Mouse (Mus musculus): Measurements from ENCODE around the gene Hps4. TPM values are rescaled to one million over a fixed set of nuclear protein-coding genes. Genes with fewer than 3 reads are reported as not detected.
A peak's percentile ranks its signal among the peaks of the same experiment; 100 is the strongest.

Hps4 gene
- polyA plus RNA-seq, 1 experiment = 66.3 TPM

GRCm38 (mm10) chr5:112389352-112389751, 46.5 kb downstream of the Hps4 start:
- Histone ChIP-seq H3K4me1 (ENCODE audit: control insufficient read depth, insufficient read depth, insufficient read length, low read length) (no peaks in the 10 kb centered on the region; the same call in 1 of the 2 replicates), H3K27me3 (ENCODE audit: control insufficient read depth, insufficient read depth, low read length) (peaks cover 15% of the 10 kb centered on the region; the same call in 1 of the 2 replicates), H3K4me3 (ENCODE audit: low read depth, low read length) (no peak overlapping the region), H3K36me3 (ENCODE audit: control insufficient read depth, insufficient read depth, low read length) (no peaks in the 10 kb centered on the region), H3K27ac (ENCODE audit: insufficient read depth, low read depth, low read length) (no peak overlapping the region)
- WGBS = 78% methylated on average over 9 of the region's 9 CpGs
- TF ChIP-seq CTCF (IDR thresholded peaks at IDR 0.05; ENCODE audit: extremely low read depth, insufficient read length, insufficient replicate concordance, low read depth, low read length) = no peak

- H3K4me1 ChIP-seq (ENCODE audit: control insufficient read depth, insufficient read depth, insufficient read length, low read length) = no peaks in the 10 kb centered on the region
- TF ChIP-seq POLR2A (IDR thresholded peaks at IDR 0.05; ENCODE audit: low read depth, low read length) = no peak
- WGBS = 41% methylated on average over 16 of the region's 16 CpGs
- H3K4me3 ChIP-seq (ENCODE audit: low read depth, low read length) = no peak overlapping the region
- no peaks in the 10 kb centered on the region for H3K36me3 ChIP-seq (ENCODE audit: control insufficient read depth, insufficient read depth, low read length)
- peaks cover 28% of the 10 kb centered on the region for H3K27me3 ChIP-seq (ENCODE audit: control insufficient read depth, insufficient read depth, low read length)
- no peak overlapping the region for H3K27ac ChIP-seq (ENCODE audit: insufficient read depth, low read depth, low read length)
These were observed 48.1 kb downstream of the Hps4 start for GRCm38 (mm10) chr5:112391002-112391401.

GRCm38 (mm10) chr5:112391676-112392323, 48.9 kb downstream of the Hps4 start:
- no peak for TF ChIP-seq CTCF (IDR thresholded peaks at IDR 0.05; ENCODE audit: extremely low read depth, insufficient read length, insufficient replicate concordance, low read depth, low read length)
- TF ChIP-seq POLR2A (IDR thresholded peaks at IDR 0.05; ENCODE audit: low read depth, low read length) = no peak
- 60% methylated on average over 27 of the region's 27 CpGs for WGBS
- H3K36me3 ChIP-seq (ENCODE audit: control insufficient read depth, insufficient read depth, low read length) = no peaks in the 10 kb centered on the region
- peaks cover 28% of the 10 kb centered on the region for H3K27me3 ChIP-seq (ENCODE audit: control insufficient read depth, insufficient read depth, low read length)
- H3K4me1 ChIP-seq (ENCODE audit: control insufficient read depth, insufficient read depth, insufficient read length, low read length) = no peaks in the 10 kb centered on the region
- H3K4me3 ChIP-seq (ENCODE audit: low read depth, low read length) = no peak overlapping the region
- H3K27ac ChIP-seq (ENCODE audit: insufficient read depth, low read depth, low read length) = no peak overlapping the region

DNA sequence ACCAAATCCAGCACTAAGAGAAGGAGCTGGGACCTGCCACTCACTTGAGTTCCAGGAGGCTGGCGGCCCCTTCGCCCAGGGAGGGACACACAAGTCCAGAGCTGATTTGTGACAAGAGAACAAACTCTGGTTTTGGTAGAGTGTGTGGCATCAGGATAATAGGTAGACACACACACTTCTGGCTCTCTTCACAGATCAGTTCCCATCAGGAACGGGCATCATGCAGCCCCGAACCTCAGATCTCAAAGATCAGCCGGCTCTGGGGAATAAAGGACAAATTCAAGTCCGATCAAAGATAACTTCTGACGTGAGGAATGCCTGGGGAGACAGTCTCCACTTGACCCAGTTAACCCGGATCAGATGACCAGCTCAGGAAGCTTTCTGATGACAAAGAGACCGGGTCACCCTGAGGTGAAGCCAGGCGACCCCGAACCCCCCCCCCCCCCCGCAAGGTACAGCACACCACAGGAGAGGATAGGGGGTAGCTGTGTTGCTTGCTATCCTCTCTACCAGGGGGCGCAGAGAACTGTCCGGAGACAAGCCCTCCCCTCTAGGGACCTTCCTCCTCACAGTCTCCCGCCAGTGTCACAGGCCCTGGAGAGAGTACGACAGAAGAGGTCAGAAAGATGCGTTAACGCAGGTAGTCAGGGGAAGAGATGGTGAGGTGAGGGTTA, 51.0 kb downstream of the Hps4 start:
- TF ChIP-seq POLR2A (IDR thresholded peaks at IDR 0.05; ENCODE audit: low read depth, low read length) = no peak
- no peak for TF ChIP-seq CTCF (IDR thresholded peaks at IDR 0.05; ENCODE audit: extremely low read depth, insufficient read length, insufficient replicate concordance, low read depth, low read length)
- H3K4me1 ChIP-seq (ENCODE audit: control insufficient read depth, insufficient read depth, insufficient read length, low read length) = no peaks in the 10 kb centered on the region

GRCm38 (mm10) chr5:112394415-112394763, 51.5 kb downstream of the Hps4 start:
- 2% methylated on average over 28 of the region's 28 CpGs for WGBS
- Histone ChIP-seq H3K4me3 (ENCODE audit: low read depth, low read length) (peak overlapping the region; percentile 31), H3K27me3 (ENCODE audit: control insufficient read depth, insufficient read depth, low read length) (peaks cover 28% of the 10 kb centered on the region), H3K27ac (ENCODE audit: insufficient read depth, low read depth, low read length) (no peak overlapping the region), H3K36me3 (ENCODE audit: control insufficient read depth, insufficient read depth, low read length) (no peaks in the 10 kb centered on the region), H3K4me1 (ENCODE audit: control insufficient read depth, insufficient read depth, insufficient read length, low read length) (no peaks in the 10 kb centered on the region)
- TF ChIP-seq POLR2A (IDR thresholded peaks at IDR 0.05; ENCODE audit: low read depth, low read length) = no peak
- TF ChIP-seq CTCF (IDR thresholded peaks at IDR 0.05; ENCODE audit: extremely low read depth, insufficient read length, insufficient replicate concordance, low read depth, low read length) = no peak

More for the DNA sequence above, 51.0 kb downstream of the Hps4 start:
- Histone ChIP-seq H3K4me3 (ENCODE audit: low read depth, low read length) (peak overlapping the region; percentile 31), H3K27me3 (ENCODE audit: control insufficient read depth, insufficient read depth, low read length) (peaks cover 28% of the 10 kb centered on the region), H3K27ac (ENCODE audit: insufficient read depth, low read depth, low read length) (no peak overlapping the region), H3K36me3 (ENCODE audit: control insufficient read depth, insufficient read depth, low read length) (no peaks in the 10 kb centered on the region)
- 11% methylated on average over 18 of the region's 18 CpGs for WGBS

- 3% methylated on average over 64 of the region's 67 CpGs for WGBS
- Histone ChIP-seq H3K27ac (ENCODE audit: insufficient read depth, low read depth, low read length) (no peak within 1 kb of the TSS), H3K4me3 (ENCODE audit: low read depth, low read length) (peak within 1 kb of the TSS; percentile 45)
These were observed 52.0 kb downstream of the Hps4 start, which contains the start of gene Asphd2 for GRCm38 (mm10) chr5:112394779-112395443. Gene Asphd2 (minus strand): TSS chr5:112394866.

DNA sequence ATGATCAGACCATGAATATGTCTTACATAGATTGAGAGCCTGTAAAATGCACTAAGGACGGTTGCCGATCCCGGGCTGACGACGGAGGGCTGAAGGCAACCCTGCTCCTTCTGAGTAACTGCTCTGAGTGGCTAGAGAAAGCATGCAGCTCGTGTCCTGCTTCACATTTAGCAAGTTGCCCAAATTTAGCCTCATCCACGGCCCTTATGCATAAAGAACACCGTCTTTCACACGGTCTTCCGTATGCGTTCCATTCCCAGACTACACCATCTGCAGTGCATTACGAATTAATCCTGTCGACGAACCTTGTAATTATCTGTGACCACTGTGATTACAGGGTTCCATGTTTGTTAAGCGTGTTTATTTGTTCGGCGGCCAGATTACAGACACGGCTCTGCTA, 53.2 kb downstream of the Hps4 start:
- WGBS = 83% methylated on average over 18 of the region's 18 CpGs
- H3K4me3 ChIP-seq (ENCODE audit: low read depth, low read length) = no peak overlapping the region
- H3K36me3 ChIP-seq (ENCODE audit: control insufficient read depth, insufficient read depth, low read length) = no peaks in the 10 kb centered on the region
- no peaks in the 10 kb centered on the region for H3K4me1 ChIP-seq (ENCODE audit: control insufficient read depth, insufficient read depth, insufficient read length, low read length)
- no peak for TF ChIP-seq CTCF (IDR thresholded peaks at IDR 0.05; ENCODE audit: extremely low read depth, insufficient read length, insufficient replicate concordance, low read depth, low read length)
- TF ChIP-seq POLR2A (IDR thresholded peaks at IDR 0.05; ENCODE audit: low read depth, low read length) = no peak
- H3K27me3 ChIP-seq (ENCODE audit: control insufficient read depth, insufficient read depth, low read length) = peaks cover 28% of the 10 kb centered on the region
- no peak overlapping the region for H3K27ac ChIP-seq (ENCODE audit: insufficient read depth, low read depth, low read length)

More at GRCm38 (mm10) chr5:112394779-112395443, 52.0 kb downstream of the Hps4 start, which contains the start of gene Asphd2:
- Histone ChIP-seq H3K4me1 (ENCODE audit: control insufficient read depth, insufficient read depth, insufficient read length, low read length) (no peaks in the 10 kb centered on the region), H3K36me3 (ENCODE audit: control insufficient read depth, insufficient read depth, low read length) (no peaks in the 10 kb centered on the region), H3K27me3 (ENCODE audit: control insufficient read depth, insufficient read depth, low read length) (peaks cover 28% of the 10 kb centered on the region)
- TF ChIP-seq POLR2A (IDR thresholded peaks at IDR 0.05; ENCODE audit: low read depth, low read length) (no peak), CTCF (IDR thresholded peaks at IDR 0.05; ENCODE audit: extremely low read depth, insufficient read length, insufficient replicate concordance, low read depth, low read length) (no peak)

All from small intestine, adult 2 months (tissue).